Mouse (Mus musculus): ENCODE measurements at regions not wholly inside any gene's neighbourhood (a gene's known extent, or its start where the extent isn't known, plus 50 kb on each side); places are given as distances from the start of the nearest gene placed in this dataset.

DNA sequence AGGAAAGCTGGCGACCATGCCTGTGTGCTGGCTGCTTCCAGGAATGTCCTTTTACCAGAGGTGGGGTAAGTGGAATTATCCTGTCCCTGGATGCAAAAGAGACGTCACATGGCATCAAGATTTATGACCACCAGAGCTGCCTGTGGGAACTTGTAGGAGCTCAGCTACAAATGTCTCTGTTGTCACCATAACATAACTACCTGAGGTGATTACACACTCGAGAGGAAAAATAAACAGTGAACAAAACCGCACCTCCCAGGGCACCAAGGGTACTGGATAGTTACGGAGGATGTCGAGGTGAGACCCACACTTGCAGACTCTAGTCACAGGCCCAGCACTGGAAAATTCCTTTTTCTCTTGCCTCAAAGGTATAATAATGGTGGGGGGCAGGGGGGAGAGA, 185.1 kb upstream of the Foxq1 start:
- H3K27ac ChIP-seq, result no peak overlapping the region
- no peak for ATAC-seq (ENCODE audit: insufficient number of reproducible peaks, insufficient read depth, low FRiP score, low TSS enrichment, low read depth)
- WGBS, result 51% methylated on average over 6 of the region's 6 CpGs
- no peaks in the 10 kb centered on the region; the same call in 1 of the 2 replicates for H3K9me3 ChIP-seq
- H3K9ac ChIP-seq, result no peak overlapping the region
- H3K4me1 ChIP-seq, result peaks cover 7% of the 10 kb centered on the region; the same call in 1 of the 2 replicates
- no peaks in the 10 kb centered on the region for H3K36me3 ChIP-seq
- no peaks in the 10 kb centered on the region for H3K27me3 ChIP-seq
- no peak overlapping the region for H3K4me3 ChIP-seq
- no peak overlapping the region for H3K4me2 ChIP-seq

DNA sequence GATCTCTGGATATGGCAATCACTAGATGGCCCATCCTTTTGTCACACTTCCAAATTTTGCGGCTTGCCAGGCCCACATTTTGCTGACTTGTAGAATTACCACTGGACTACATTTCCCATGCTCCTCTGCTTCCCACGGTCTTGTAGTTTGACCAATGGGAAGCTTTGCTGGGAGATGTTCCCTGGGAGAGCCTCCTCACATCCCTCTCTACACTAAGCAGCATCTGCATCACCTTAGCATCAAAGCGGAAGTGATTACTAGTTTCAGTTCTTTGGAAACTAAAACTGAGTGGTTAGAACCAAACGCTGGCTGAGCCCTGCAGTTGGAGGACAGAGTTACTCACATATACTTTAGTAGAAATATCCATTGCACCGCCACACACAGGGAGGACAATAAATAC, 181.9 kb upstream of the Foxq1 start:
- Histone ChIP-seq H3K27me3 (no peaks in the 10 kb centered on the region), H3K36me3 (no peaks in the 10 kb centered on the region), H3K4me2 (no peak overlapping the region), H3K9me3 (no peaks in the 10 kb centered on the region; the same call in 1 of the 2 replicates), H3K4me1 (peaks cover 7% of the 10 kb centered on the region; the same call in 1 of the 2 replicates), H3K4me3 (no peak overlapping the region), H3K9ac (no peak overlapping the region), H3K27ac (no peak overlapping the region)
- no peak for ATAC-seq (ENCODE audit: insufficient number of reproducible peaks, insufficient read depth, low FRiP score, low TSS enrichment, low read depth)
- whole genome bisulfite sequencing, result 58% methylated on average over 5 of the region's 5 CpGs

DNA sequence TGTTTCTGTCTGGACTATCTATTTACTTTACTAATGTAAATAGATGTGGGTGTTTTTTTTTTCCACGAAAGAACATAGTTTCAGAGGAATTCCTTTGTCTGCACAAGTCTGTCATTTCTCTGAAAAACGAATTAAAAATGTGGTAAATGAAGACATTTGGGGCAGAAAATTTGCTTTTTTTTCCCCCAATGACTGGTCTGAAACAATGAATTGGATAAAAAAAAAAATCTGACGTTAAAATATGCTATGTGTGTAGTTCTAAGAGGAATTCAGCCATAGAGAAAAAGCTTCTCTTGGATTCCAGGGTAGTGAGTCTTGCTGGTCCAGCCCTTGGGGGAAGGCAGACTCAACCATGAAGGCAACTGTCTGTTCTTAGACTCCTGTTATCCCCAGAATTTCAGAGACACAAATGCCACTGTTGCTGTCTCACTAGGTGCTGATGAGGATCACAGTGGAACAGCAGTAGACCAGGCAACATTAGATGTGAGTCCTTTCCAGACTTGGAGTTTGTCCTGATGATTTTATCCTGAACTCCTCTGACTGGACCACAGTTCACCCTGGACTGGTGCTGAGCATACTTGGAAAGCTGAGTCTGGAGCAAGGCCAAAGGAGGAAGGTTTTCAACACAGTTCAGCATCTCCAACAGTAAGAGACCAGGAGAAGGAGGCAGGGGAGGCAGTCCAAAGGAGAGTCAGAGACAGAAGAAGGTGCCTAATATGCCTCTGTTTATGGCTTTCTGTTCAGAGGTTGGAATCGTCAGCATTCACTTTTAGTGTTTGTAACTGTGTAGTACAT, 162.3 kb upstream of the Foxq1 start:
- no peak overlapping the region for H3K4me2 ChIP-seq
- H3K4me1 ChIP-seq, result peaks cover 4% of the 10 kb centered on the region
- no peaks in the 10 kb centered on the region for H3K36me3 ChIP-seq
- H3K9ac ChIP-seq, result no peak overlapping the region
- H3K27ac ChIP-seq, result no peak overlapping the region
- no peak overlapping the region for H3K4me3 ChIP-seq
- no peaks in the 10 kb centered on the region for H3K9me3 ChIP-seq
- WGBS, result 54% methylated on average over 4 of the region's 4 CpGs
- peaks cover 5% of the 10 kb centered on the region; the same call in 1 of the 2 replicates for H3K27me3 ChIP-seq
- no peak for ATAC-seq (ENCODE audit: insufficient number of reproducible peaks, insufficient read depth, low FRiP score, low TSS enrichment, low read depth)

DNA sequence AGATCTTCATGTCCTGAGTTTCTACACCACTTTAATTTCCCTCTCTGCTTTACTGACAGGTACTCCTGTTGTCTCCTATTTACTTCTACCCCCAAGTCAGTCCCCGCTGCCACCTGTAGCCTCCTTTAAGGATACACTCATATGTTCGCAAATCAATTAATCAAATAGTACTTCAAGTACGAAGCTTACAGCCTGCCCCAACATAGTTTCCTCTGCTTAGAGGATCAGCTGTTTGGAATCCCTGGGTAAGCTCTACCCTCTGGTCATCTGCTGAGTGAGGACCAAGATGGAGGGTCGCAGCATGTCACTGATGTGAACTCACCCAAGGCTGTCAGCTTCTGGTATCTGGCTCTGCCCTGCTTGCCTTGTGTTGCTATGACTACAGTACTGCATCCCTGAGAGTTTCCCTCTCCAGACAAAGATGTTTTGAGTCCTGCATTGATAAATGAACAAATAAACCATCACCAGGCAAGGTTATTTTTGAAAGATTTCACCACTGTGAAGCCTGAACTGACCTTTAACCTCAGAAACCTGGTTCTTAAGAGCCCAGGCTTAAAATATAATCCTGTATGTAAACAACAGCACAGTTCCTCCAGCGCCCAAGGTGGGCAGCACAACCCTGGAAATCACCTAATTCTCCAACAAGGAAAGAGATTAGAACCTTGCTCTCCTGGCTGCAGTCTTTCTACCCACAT, 159.6 kb upstream of the Foxq1 start:
- Histone ChIP-seq H3K4me2 (no peak overlapping the region), H3K9me3 (no peaks in the 10 kb centered on the region), H3K4me3 (no peak overlapping the region), H3K4me1 (peaks cover 4% of the 10 kb centered on the region), H3K27me3 (peaks cover 6% of the 10 kb centered on the region; the same call in 1 of the 2 replicates), H3K36me3 (no peaks in the 10 kb centered on the region), H3K9ac (no peak overlapping the region), H3K27ac (no peak overlapping the region)
- WGBS, result 65% methylated on average over 5 of the region's 5 CpGs
- ATAC-seq (ENCODE audit: insufficient number of reproducible peaks, insufficient read depth, low FRiP score, low TSS enrichment, low read depth), result no peak

DNA sequence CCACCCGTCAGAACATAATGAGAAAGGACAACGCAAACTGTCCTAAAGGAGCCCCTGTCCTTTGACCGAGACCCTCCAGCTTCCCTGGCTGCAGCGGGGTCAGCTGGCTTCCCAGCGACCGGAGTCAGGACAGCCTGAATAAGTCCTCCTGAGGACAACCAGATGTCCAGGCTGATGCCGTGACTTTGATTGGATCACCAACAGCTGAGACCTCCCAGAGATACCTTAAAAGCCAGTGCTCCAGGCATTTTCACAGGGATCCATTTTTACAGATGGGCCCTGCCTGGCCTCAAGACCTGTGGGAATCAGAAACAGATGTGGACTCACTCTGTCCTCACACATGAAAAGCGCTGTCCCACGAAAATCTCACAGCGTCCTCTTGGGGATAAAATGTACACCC, 158.7 kb upstream of the Foxq1 start:
- peaks cover 4% of the 10 kb centered on the region for H3K4me1 ChIP-seq
- H3K27ac ChIP-seq, result no peak overlapping the region
- H3K9ac ChIP-seq, result no peak overlapping the region
- 24% methylated on average over 10 of the region's 10 CpGs for WGBS
- H3K4me3 ChIP-seq, result no peak overlapping the region
- H3K36me3 ChIP-seq, result no peaks in the 10 kb centered on the region
- ATAC-seq (ENCODE audit: insufficient number of reproducible peaks, insufficient read depth, low FRiP score, low TSS enrichment, low read depth), result no peak
- H3K27me3 ChIP-seq, result peaks cover 6% of the 10 kb centered on the region; the same call in 1 of the 2 replicates
- no peaks in the 10 kb centered on the region for H3K9me3 ChIP-seq
- no peak overlapping the region for H3K4me2 ChIP-seq

DNA sequence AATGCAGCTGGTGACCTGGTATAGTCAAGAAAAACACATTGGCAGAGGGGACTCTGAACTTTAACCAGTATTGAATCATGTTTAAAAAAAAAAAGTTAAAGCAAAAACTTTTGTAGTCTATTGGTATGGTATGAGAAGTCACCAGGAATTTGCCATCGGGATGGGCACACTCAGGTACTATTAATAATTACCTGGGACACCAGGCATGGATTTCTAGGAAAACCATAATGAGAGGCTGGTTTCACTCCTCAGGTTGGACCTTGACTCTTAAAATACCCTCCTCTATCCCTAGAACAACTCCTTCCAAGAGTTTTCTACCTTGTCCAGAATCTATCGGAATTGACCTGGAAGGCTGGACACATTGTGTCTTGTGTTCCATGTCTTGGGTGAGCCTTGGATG, 155.5 kb upstream of the Foxq1 start:
- peaks cover 6% of the 10 kb centered on the region; the same call in 1 of the 2 replicates for H3K27me3 ChIP-seq
- ATAC-seq (ENCODE audit: insufficient number of reproducible peaks, insufficient read depth, low FRiP score, low TSS enrichment, low read depth), result no peak
- H3K4me3 ChIP-seq, result no peak overlapping the region
- no peak overlapping the region for H3K9ac ChIP-seq
- 95% methylated on average over 2 of the region's 2 CpGs for WGBS
- H3K4me2 ChIP-seq, result no peak overlapping the region
- no peaks in the 10 kb centered on the region for H3K9me3 ChIP-seq
- no peaks in the 10 kb centered on the region for H3K36me3 ChIP-seq
- peaks cover 4% of the 10 kb centered on the region for H3K4me1 ChIP-seq
- H3K27ac ChIP-seq, result no peak overlapping the region

DNA sequence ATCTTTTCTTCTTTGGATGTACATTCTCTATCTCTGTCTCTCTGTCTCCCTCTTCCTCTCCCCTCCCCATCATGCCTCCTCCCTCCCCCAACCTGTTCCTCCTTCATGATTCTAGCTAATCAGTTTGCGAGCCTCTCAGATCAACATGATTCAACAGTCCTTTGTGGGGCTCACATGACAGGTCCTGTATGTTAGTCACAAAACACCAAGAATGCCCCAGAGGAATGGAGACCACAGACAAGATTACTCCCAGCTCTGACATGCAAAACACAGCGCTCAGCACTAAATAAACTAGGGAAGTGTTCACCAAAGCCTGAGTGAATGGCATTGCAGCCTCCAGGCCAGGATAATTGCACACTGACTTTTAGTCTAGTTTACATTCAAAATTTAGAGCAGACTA, 150.6 kb upstream of the Foxq1 start:
- Histone ChIP-seq H3K4me1 (no peaks in the 10 kb centered on the region), H3K9ac (no peak overlapping the region), H3K9me3 (no peaks in the 10 kb centered on the region), H3K4me2 (no peak overlapping the region), H3K27me3 (no peaks in the 10 kb centered on the region), H3K4me3 (no peak overlapping the region), H3K27ac (no peak overlapping the region), H3K36me3 (no peaks in the 10 kb centered on the region)
- WGBS, result 45% methylated on average over 2 of the region's 2 CpGs
- ATAC-seq (ENCODE audit: insufficient number of reproducible peaks, insufficient read depth, low FRiP score, low TSS enrichment, low read depth), result no peak

DNA sequence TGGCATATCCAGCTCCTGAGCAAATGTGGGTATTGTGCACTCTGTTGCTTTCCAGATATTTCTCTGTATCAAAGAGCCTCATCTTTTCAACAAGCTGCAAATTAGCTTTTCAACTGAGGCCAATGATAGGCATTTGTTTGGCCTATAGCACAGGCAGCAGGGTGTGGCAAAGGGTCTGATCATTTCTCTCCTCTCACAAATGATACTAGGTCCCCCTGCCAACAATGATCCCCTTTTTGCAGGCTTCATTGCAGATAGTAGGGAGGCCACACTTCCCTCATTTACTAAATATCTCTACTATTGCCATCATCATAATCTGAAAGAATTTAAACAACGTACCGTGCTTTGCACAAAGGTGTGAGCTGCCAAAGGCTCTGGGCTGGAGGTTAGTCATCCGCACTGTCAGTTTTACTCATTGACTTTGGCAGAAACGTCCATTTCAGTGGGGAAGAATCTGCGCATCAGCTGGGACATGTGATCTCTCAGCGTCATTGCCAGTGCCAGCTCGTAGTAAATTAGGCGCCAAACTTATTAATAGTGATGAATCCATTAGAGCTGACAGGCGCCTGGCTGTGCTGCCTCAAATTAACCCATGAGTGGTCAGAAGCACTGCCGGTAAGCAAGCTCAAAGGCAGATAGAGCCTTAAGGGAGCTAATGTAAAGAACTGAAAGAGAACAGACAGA, 147.4 kb upstream of the Foxq1 start:
- Histone ChIP-seq H3K4me2 (no peak overlapping the region), H3K36me3 (no peaks in the 10 kb centered on the region), H3K27ac (no peak overlapping the region), H3K4me1 (no peaks in the 10 kb centered on the region), H3K27me3 (no peaks in the 10 kb centered on the region), H3K9me3 (no peaks in the 10 kb centered on the region), H3K4me3 (no peak overlapping the region), H3K9ac (no peak overlapping the region)
- WGBS, result 61% methylated on average over 10 of the region's 10 CpGs
- ATAC-seq (ENCODE audit: insufficient number of reproducible peaks, insufficient read depth, low FRiP score, low TSS enrichment, low read depth), result no peak

DNA sequence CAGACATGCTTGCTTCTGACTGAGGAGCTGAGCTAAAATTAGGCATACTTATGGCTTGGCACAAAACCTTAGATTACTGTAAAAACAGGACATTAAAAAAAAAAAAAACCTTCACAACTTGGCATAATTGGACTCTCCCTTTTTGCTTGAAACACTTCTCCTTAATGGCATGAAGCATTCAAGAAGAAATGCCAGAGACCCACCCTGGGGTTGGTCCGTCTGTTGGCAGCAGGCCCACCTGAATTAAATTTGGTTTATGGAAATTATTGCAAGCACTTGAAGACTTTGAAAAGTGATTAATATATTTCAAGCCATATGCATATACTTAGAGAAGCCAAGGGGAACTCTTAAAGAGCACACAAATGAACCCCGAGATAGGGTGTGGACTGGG, 146.8 kb upstream of the Foxq1 start:
- Histone ChIP-seq H3K4me2 (no peak overlapping the region), H3K9ac (no peak overlapping the region)
- 65% methylated on average over 2 of the region's 2 CpGs for WGBS

DNA sequence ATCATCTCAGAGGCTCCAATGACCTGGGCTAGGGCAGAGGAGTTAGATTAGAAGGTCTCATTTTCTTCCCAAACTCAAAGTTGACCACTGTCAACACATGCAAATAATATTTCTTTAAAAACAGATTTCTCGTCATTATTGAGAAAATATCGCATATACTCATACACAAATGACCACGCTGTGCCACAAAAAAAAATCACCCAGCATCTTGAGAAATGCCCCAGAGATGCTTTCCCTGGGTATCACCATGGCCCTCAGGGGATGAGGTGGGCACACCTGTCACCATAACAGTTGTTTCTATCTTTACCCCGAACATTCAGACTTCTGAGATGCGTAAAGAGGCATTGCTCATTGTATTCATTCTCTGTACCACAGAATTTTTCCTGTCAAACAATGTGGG, 134.4 kb upstream of the Foxq1 start:
- Histone ChIP-seq H3K9me3 (no peaks in the 10 kb centered on the region), H3K4me2 (no peak overlapping the region), H3K9ac (no peak overlapping the region), H3K27ac (no peak overlapping the region), H3K4me1 (no peaks in the 10 kb centered on the region), H3K4me3 (no peak overlapping the region), H3K27me3 (no peaks in the 10 kb centered on the region), H3K36me3 (no peaks in the 10 kb centered on the region)
- WGBS, result 91% methylated on average over 5 of the region's 5 CpGs
- ATAC-seq (ENCODE audit: insufficient number of reproducible peaks, insufficient read depth, low FRiP score, low TSS enrichment, low read depth), result no peak

More for the DNA sequence above, 146.8 kb upstream of the Foxq1 start:
- Histone ChIP-seq H3K36me3 (no peaks in the 10 kb centered on the region), H3K4me3 (no peak overlapping the region), H3K4me1 (no peaks in the 10 kb centered on the region), H3K27ac (no peak overlapping the region), H3K9me3 (no peaks in the 10 kb centered on the region), H3K27me3 (no peaks in the 10 kb centered on the region)
- ATAC-seq (ENCODE audit: insufficient number of reproducible peaks, insufficient read depth, low FRiP score, low TSS enrichment, low read depth), result no peak

DNA sequence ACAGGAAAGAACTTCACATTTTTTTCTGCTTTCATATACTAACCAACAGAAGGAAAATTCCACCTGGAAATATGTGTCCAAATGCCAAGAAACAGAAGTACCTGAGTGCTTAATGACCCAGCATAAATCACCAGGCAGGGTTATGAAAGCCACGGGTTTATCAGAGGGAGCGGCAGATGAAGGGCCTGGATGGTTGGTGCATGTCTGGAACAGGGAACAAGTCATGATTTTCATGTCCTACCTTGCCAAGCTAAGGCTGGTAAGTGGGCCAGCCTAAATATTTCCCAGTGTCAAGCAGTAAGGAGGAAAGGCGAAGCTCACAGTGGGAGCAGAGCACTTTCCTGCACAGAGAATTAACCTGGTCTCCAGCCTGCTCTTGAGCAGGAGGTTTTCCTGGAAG, 132.3 kb upstream of the Foxq1 start:
- H3K4me2 ChIP-seq, result no peak overlapping the region
- H3K4me3 ChIP-seq, result no peak overlapping the region
- H3K9ac ChIP-seq, result no peak overlapping the region
- H3K27ac ChIP-seq, result no peak overlapping the region
- H3K9me3 ChIP-seq, result no peaks in the 10 kb centered on the region
- no peaks in the 10 kb centered on the region for H3K27me3 ChIP-seq
- H3K36me3 ChIP-seq, result no peaks in the 10 kb centered on the region
- ATAC-seq (ENCODE audit: insufficient number of reproducible peaks, insufficient read depth, low FRiP score, low TSS enrichment, low read depth), result no peak
- 81% methylated on average over 3 of the region's 3 CpGs for WGBS
- no peaks in the 10 kb centered on the region for H3K4me1 ChIP-seq

Measured in embryonic facial prominence, embryonic 13.5 days (tissue).